Mouse (Mus musculus) bone marrow macrophage, adult 2 months (primary cell): Measurements from ENCODE around the gene Prr13. TPM values are rescaled to one million over a fixed set of nuclear protein-coding genes. Genes with fewer than 3 reads are reported as not detected.

Source experiments
- H3K27ac ChIP-seq: 2 replicates; pipeline ENCODE4 v1.5.1; 2012; ENCODE audit warnings: low read depth, low read length; ENCODE audit not compliant: insufficient read depth
- H3K4me1 ChIP-seq: 2 replicates; pipeline ENCODE4 v1.6.1; 2012; ENCODE audit warnings: low read length; ENCODE audit not compliant: control insufficient read depth, insufficient read depth
- H3K4me3 ChIP-seq: 2 replicates; pipeline ENCODE4 v1.5.1; 2012; ENCODE audit warnings: mild to moderate bottlenecking, low read length, moderate library complexity; ENCODE audit not compliant: insufficient read depth
- CTCF ChIP-seq: IDR thresholded peaks from 2 replicates; pipeline ENCODE4 v1.5.1; 2012; ENCODE audit warnings: low read depth, mild to moderate bottlenecking, low read length, moderate library complexity
- POLR2A ChIP-seq: IDR thresholded peaks from 2 replicates; pipeline ENCODE4 v1.6.1; 2012; ENCODE audit warnings: mild to moderate bottlenecking, low read depth, low read length, borderline replicate concordance
- polyA plus RNA-seq: library from polyadenylated mRNA; stranded (reverse); fragments of >200 nt; gene quantifications from 2 replicates; pipeline ENCODE4 v1.2.4, GENCODE M21; 2012; ENCODE audit not compliant: missing spikeins, insufficient read depth, insufficient read length

The Prr13 gene
- polyA plus RNA-seq = 372 and 379 TPM in 2 replicates

GRCm38 (mm10) chr15:102458904-102459317 lies at the start of gene Prr13:
Prr13 (plus strand) TSS chr15:102459028.
- Histone ChIP-seq H3K27ac (peak within 1 kb of the TSS; percentile 53), H3K4me1 (peaks cover 25% of the 10 kb centered on the region), H3K4me3 (peak within 1 kb of the TSS; percentile 78)
- TF ChIP-seq POLR2A (no peak), CTCF (peak; percentile 22; the same call in 1 of the 2 replicates)

DNA sequence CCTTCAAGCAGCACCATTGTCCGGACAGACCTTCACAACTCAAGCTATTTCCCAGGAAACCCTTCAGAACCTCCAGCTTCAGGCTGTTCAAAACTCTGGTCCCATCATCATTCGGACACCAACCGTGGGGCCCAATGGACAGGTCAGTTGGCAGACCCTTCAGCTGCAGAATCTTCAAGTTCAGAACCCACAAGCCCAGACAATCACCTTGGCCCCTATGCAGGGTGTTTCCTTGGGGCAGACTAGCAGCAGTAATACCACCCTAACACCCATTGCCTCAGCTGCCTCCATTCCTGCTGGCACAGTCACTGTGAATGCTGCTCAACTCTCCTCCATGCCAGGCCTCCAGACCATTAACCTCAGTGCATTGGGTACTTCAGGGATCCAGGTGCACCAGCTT lies 49.5 kb upstream of the Prr13 start:
- no peak overlapping the region for H3K4me3 ChIP-seq
- no peak for TF ChIP-seq CTCF
- no peak overlapping the region for H3K27ac ChIP-seq
- H3K4me1 ChIP-seq = peaks cover 45% of the 10 kb centered on the region

GRCm38 (mm10) chr15:102411077-102411476 lies 47.8 kb upstream of the Prr13 start:
- peaks cover 46% of the 10 kb centered on the region for H3K4me1 ChIP-seq
- no peak overlapping the region for H3K27ac ChIP-seq
- H3K4me3 ChIP-seq = no peak overlapping the region

DNA sequence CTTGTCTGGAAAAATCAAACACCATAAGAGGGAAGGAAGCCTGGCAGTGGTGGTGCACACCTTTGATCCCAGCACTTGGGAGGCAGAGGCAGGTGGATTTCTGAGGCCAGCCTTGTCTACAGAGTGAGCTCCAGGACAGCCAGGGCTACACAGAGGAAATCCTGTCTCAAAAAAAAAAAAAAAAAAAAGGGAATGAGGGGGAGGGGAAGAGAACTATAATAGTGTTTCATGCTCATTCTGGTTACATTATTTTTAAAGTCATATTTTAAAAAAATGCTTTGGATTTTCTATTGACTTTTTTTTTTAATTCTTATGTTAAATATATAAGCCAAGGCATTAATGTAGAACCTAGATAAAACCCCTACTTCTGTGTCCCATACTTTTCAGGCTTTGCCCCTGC lies 45.1 kb upstream of the Prr13 start:
- H3K4me1 ChIP-seq = peaks cover 36% of the 10 kb centered on the region
- H3K4me3 ChIP-seq = no peak overlapping the region
- H3K27ac ChIP-seq = no peak overlapping the region
- TF ChIP-seq POLR2A (no peak), CTCF (no peak)

More at GRCm38 (mm10) chr15:102411077-102411476, 47.8 kb upstream of the Prr13 start:
- TF ChIP-seq POLR2A (no peak), CTCF (no peak)

GRCm38 (mm10) chr15:102417524-102417923 lies 41.3 kb upstream of the Prr13 start:
- no peak overlapping the region for H3K27ac ChIP-seq
- H3K4me3 ChIP-seq = no peak overlapping the region
- H3K4me1 ChIP-seq = peaks cover 11% of the 10 kb centered on the region
- TF ChIP-seq CTCF (no peak), POLR2A (no peak)

DNA sequence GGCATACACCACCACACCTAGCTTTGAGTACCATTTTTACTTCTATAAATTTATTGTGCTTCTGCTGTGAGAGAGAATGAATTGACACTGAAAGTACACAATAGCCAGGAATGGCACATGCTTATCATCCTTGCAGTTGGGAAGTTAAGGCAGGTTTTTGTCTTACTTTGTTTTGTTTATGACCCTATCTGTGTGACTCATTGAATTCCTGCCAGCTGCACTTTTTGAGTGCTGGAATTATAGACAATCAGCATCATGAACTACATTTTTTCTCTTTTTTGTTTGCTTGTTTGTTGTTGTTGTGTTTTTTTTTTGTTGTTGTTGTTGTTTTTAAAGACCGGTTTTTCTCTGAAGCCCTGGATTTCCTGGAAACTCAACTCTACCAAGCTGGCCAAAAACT lies 37.8 kb upstream of the Prr13 start:
- Histone ChIP-seq H3K4me1 (no peaks in the 10 kb centered on the region), H3K4me3 (no peak overlapping the region), H3K27ac (no peak overlapping the region)
- TF ChIP-seq CTCF (no peak), POLR2A (no peak)

DNA sequence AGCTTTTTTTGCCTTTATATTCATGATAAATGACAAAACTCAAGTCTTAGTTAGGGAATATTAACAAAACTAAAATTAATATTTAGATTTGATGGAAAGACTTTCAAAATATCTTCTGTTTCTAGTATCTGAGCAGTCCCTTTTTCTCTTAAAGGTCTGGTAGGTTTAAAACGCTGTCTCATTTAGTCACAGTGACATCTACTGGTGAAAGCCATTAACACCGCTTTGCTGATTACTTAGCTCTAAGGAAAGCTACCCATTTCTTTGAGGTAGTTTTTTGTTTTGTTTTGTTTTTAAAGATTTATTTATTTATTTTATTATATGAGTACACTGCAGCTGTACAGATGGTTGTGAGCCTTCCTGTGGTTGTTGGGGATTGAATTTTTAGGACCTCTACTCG lies 37.4 kb upstream of the Prr13 start:
- Histone ChIP-seq H3K4me3 (no peak overlapping the region), H3K27ac (no peak overlapping the region), H3K4me1 (no peaks in the 10 kb centered on the region)
- no peak for TF ChIP-seq POLR2A
- no peak for TF ChIP-seq CTCF

DNA sequence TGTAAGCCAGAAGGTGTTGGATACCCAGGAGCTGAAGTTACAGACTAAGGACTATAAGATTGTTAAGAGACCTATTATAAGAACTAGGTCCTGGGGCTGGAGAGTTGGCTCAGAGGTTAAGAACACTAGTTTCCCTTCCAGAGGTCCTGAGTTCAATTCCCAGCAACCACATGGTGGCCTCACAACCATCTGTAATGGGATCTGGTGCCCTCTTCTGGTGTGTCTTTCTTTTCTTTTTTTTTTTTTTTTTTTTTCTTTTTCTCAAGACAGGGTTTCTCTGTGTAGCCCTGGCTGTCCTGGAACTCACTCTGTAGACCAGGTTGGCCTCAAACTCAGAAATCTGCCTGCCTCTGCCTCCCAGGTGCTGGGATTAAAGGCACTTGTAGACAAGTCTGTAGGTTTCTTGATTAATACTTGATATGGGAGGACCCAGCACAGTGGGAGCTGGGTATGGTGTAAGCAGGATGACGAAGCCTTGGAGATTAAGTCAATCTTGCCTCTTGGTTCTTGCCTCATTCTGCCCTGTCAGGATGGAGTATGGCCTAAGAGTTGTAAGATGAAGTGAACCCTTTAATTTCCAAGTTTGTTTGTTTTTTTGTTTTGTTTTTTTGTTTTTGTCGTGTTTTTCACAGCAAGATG lies 35.1 kb upstream of the Prr13 start:
- Histone ChIP-seq H3K4me1 (no peaks in the 10 kb centered on the region), H3K4me3 (no peak overlapping the region), H3K27ac (no peak overlapping the region)
- TF ChIP-seq POLR2A = no peak
- no peak for TF ChIP-seq CTCF

GRCm38 (mm10) chr15:102424657-102425056 lies 34.2 kb upstream of the Prr13 start:
- TF ChIP-seq CTCF = no peak
- no peak for TF ChIP-seq POLR2A
- no peaks in the 10 kb centered on the region for H3K4me1 ChIP-seq

DNA sequence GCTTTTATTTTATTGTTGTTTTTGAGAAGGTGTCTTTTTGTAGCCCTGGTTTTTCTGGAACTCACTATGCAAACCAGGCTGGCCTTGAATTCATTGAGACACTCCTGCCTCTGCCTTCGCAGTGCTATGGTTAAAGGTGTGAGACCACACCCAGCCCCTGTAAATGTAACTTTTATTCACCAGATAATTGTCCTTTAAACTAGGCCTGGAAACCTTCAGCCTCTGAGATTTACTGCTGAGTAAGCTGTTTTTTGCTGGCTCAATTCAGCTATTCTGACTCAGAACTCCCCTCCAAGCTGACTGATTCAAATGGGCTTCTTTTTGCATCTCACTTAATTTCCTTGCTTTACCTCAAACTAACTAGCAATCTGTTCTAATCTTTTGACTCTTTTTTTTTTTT lies 31.9 kb upstream of the Prr13 start:
- TF ChIP-seq POLR2A (no peak), CTCF (no peak)
- no peak overlapping the region for H3K27ac ChIP-seq
- peaks cover 6% of the 10 kb centered on the region; the same call in 1 of the 2 replicates for H3K4me1 ChIP-seq
- H3K4me3 ChIP-seq = no peak overlapping the region

More at GRCm38 (mm10) chr15:102424657-102425056, 34.2 kb upstream of the Prr13 start:
- Histone ChIP-seq H3K27ac (no peak overlapping the region), H3K4me3 (no peak overlapping the region)

- Histone ChIP-seq H3K27ac (no peak overlapping the region), H3K4me3 (no peak overlapping the region), H3K4me1 (peaks cover 9% of the 10 kb centered on the region)
- TF ChIP-seq POLR2A (no peak), CTCF (no peak)
Observed at GRCm38 (mm10) chr15:102432046-102432445, 26.8 kb upstream of the Prr13 start.
